Mouse (Mus musculus) G1E (cell line): ENCODE results near the gene Spib.

Source experiments
- CTCF ChIP-seq: IDR thresholded peaks from 2 replicates; pipeline ENCODE4 v1.5.1; 2012; ENCODE audit warnings: low read depth, low read length, inconsistent platforms, mixed read lengths
- TAL1 ChIP-seq: conservative IDR thresholded peaks from 2 replicates; pipeline ENCODE4 v1.6.1; 2012; ENCODE audit warnings: low read depth, low read length, inconsistent platforms, mixed read lengths

DNA sequence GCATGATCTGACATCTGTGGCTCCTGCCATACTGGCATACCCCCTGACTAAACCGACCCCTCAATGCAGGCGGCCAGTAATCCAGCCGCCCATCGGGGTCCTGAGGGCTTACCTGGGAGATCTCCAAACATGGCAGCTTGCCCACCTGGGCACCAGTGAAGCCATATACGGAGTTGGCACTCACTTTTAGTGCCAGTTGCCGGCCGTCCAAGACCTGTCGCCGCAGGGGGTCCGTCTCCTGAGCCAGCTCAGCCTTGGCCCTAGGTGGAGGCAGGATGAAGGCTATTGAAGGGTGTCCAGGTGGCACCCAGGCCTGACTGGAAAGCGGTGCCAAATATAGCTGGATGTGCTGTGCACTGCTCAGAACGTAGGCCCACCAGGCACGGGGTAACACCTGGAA is 5.6 kb upstream of the Spib start:
- TF ChIP-seq CTCF (no peak), TAL1 (no peak)
